Mouse (Mus musculus): ENCODE data around the gene Tbxas1.
A peak's percentile ranks its signal among the peaks of the same experiment; 100 is the strongest.

Tbxas1 gene

DNA sequence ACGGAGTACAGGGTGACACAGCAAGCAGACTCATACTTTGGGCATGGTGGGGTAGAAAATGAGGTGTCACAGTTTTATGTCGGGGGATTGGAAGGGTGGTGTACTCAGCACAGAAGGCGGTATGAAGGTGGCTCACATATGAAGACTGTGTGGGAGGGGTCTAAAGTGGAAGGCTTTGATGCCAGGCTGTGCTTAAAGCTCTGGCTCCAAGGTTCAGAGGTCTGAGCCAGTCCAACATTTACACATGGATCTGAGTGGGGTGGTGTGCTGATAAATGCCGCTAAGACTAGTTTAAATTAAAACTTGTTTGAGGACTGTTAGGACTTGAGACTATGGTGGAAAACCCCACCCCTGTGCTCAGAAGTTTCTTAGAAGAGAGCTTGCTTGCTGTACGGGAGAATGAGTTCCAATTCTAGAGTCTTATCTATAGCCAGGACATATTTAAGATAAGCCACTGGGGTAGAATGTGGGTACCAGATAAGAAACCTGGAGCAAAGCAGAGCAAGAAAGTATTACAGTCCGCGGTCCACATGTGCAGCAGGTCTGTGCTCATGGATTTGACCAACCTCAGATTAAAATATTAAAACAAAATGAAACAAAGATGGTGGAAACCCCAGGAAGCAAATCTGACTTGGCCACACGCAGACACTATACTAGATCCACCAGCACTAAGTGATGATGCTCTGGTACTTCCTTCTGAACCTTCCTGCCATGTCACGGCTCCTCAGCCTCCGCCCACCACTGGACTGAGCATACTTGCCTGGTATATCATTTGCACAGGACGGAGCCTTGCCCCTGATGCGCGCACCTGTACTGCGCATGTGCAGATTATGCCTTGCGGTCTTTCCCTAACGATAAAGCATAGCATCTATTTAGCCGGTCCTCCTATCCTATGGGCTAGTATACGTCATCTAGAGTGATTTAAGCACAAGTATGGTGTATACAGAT is 48.9 kb downstream of the Tbxas1 start:
- no peak for DNase-seq

DNA sequence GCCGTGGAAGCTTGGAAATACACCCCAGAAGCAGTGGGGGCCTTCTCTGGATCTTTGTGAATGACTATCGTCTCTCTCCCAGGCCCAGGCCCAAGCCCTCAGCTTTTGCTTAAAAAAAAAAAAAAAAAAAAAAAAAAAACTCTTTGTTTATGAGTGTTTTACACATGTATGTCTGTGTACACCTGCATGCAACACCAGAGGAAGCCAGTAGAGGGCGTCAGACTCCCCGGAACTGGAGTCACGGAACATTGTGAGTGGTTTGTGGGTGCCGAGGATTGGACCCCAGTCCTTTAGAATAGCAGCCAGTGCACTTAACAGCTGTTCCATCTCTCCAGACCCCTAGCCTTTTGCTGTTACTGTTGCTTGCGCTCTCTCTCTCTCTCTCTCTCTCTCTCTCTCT is 50.5 kb downstream of the Tbxas1 start:
- DNase-seq, result peak in 1 of 2 experiments; percentile 40

GRCm38 (mm10) chr6:38926135-38926962 is 51.1 kb downstream of the Tbxas1 start:
- DNase-seq, result peak in 1 of 2 experiments; percentile 47

- DNase-seq, result no peak
Observed at GRCm38 (mm10) chr6:38926963-38927361, 51.8 kb downstream of the Tbxas1 start.

- DNase-seq, result no peak
Observed at GRCm38 (mm10) chr6:38928489-38928888, 53.3 kb downstream of the Tbxas1 start.

- no peak for DNase-seq
Observed at GRCm38 (mm10) chr6:38936009-38936408, 60.8 kb downstream of the Tbxas1 start.

- no peak for DNase-seq
Observed at GRCm38 (mm10) chr6:38938421-38938820, 63.2 kb downstream of the Tbxas1 start.

GRCm38 (mm10) chr6:38939096-38939495 is 63.9 kb downstream of the Tbxas1 start:
- no peak for DNase-seq

DNA sequence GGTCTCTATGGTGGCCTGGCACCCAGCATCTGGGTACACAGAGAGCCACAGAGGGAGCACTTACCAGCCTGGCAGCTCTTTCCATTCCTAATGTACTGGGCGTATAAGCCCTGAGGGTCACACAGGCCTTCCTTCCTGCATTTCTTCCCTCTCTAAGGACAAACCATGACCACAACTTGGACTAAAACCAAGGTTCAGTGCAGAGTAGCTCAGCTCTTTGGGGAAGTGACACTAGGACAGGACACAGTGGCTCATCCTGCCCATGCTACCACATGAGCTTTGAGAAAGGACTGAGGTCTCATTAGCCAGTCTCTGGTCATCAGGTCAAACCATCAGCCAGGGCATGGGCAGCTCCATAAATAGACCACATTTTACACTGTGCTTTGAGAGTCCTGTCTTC is 65.8 kb downstream of the Tbxas1 start:
- DNase-seq, result no peak

DNA sequence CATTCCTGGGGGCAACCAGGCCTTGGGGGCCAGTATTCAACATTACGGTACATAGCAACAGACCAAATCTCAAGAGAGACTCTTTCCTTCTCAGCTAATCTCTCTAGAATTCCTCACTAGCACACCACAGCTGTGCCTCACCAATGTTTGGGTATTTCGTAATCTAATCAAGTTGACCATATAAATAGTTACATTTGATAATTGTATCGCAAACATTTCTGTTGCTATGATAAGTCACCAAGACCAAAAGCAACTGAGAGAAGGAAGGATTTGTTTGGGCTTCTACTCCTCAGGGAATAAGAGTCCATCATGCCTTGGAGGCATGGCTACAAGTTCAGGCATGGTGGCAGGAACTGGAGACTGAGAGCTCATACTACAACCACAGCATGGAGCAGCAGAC is 67.6 kb downstream of the Tbxas1 start:
- no peak for DNase-seq

DNA sequence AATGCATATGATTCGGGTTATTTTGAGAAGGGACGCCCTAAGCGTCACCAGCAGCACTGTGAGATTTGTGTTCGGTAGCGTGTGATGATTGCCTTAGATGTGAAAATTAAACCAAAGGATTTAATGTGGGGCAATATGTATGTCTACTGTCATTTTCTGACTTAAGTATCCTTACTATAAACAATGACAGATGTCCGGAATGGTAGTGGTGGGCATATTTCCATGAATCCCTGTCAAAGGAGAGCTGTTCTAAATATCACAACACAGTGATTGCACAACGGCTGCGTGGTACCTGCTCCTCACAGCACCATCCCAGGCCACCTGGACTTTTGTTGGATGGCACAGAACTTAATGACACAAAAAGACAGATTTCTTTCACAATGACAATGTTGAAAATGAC is 69.2 kb downstream of the Tbxas1 start:
- DNase-seq, result no peak

DNA sequence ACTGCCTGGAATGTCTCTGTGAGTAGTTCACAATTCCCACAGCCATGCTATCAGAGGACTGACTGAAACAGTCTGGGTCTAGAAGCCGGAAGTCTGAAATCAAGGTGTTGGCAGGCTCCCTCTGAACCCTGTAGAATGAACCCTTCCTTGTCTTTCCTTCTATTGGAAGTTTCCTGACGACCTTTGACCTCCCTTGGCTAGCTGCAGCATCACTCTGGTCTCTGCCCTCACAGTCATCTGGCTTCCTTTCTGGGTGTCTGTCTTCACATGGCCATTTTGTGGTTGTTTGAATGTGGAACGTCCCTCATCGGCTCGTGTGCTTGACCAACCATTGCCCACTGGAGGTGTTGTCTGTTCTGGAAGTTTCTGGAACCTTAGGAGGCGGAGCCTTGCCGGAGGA is 69.6 kb downstream of the Tbxas1 start:
- DNase-seq, result no peak

DNA sequence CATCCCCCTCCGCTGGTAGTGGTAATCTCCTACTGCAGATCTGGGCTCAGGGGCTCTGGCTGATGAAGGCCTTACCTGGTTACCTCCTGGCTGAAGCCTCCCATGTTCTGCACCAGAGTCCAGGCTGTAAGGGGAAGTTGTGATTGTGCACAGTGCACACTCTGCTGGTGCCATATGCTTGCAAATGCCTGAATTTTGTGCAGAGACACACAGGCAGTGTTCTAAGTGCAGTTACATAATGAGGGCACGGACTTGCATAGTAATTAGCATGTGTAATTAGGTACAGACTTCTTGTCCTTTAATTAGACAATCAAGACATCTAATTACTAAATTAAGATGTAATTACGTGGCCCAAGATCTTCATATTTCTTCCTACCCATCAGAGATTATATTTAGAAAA is 70.5 kb downstream of the Tbxas1 start:
- no peak for DNase-seq

DNA sequence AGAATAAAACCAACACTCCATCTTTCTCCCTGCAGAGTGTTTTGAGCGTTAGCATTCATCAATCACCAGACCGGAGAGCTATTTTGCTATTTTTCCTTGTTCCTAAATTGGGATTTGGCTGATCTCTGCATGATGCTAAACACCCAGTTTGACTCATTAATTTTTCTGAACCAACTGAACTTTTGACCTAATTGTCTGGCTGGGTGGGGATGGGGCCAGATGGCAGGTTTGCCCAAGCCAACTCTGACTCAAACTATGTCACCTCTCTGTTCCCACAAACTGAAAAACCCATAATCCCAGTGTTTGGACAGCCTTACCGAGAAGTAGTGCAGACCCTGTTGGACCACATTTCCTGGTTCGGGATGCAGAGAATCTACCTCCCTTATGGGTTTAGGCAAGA is 72.1 kb downstream of the Tbxas1 start:
- DNase-seq, result peak; percentile 39 to 52

DNA sequence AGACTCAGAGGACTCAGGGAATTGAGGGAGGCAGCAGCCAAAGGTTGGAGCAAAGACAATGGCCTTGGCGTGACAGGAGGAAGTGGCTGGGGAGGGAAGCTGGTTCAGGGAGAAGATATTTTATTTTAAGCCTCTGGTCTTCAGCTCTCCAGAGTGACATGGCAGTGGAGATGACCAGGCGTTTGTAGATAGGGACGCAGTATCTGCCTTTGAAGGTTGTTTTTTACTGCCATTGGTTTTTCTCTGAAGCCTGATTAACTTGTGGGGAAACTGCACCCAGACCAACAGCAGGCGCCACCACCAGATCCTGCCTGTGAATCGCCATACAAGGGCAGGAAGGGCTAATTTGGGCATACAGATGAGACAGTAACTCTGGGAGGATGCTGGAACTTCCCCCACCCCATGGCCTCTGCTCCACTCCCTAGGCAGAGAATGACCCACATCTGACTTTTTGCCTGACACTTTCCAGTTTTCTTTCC is 74.5 kb downstream of the Tbxas1 start:
- no peak for DNase-seq

DNA sequence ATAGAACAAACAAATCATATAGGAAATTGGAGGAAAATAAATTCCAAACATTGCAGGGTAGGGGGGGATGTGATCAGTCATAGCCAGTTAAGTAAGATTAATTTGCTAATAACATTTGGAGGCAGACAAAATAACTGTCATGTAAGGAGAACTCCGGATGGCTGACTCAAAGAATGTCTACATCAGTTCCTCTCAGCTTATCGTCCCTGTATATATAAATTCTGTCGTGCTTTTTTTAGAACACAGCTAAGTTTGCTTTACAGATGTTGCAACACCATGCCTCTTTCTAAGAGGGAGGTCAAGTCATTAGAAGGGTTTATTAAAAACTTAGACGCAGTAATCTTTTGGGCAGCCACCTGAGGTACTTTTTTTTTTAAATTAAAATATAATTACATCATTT is 75.1 kb downstream of the Tbxas1 start:
- no peak for DNase-seq

GRCm38 (mm10) chr6:38950838-38951237 is 75.6 kb downstream of the Tbxas1 start:
- no peak for DNase-seq

GRCm38 (mm10) chr6:38956641-38957040 is 81.4 kb downstream of the Tbxas1 start:
- no peak for DNase-seq

DNA sequence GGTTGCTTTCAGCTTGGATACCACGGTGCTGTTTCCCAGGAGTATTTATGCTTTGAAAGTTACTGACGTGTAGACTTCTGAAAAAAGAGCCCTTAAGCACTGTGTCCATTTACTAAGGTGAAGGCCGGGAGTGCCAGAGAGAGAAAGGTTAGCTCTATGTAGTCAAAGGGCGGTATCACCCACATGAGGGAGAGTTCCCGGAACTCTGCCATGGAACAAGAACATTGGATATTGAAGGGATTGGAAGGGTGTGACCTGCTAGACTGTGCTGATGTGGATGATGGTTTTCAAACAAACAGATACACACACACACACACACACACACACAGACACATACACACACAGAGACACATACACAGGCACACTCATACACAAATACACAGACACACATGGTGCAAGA is 82.0 kb downstream of the Tbxas1 start:
- no peak for DNase-seq

DNA sequence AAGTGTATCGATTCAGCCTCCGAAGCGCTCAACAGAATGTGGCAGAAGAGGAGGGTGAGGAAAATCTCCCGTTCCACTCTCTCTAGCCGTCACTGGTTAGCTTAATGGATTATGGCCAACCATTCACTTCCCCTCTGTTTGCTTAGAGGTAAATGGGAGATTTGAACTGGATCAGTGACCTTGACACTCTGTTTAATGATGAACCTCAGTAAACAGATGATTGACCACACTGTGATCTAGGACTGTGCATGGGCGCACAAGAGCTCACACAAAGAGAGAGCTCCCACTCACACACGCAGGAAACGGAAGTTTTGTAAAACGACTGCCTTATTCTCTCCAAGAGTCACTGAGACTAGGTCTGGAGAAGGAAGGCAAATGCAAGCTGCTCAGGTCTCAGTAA is 84.3 kb downstream of the Tbxas1 start:
- DNase-seq, result no peak

GRCm38 (mm10) chr6:38960367-38960766 is 85.2 kb downstream of the Tbxas1 start:
- DNase-seq, result peak; percentile 41 to 68

DNA sequence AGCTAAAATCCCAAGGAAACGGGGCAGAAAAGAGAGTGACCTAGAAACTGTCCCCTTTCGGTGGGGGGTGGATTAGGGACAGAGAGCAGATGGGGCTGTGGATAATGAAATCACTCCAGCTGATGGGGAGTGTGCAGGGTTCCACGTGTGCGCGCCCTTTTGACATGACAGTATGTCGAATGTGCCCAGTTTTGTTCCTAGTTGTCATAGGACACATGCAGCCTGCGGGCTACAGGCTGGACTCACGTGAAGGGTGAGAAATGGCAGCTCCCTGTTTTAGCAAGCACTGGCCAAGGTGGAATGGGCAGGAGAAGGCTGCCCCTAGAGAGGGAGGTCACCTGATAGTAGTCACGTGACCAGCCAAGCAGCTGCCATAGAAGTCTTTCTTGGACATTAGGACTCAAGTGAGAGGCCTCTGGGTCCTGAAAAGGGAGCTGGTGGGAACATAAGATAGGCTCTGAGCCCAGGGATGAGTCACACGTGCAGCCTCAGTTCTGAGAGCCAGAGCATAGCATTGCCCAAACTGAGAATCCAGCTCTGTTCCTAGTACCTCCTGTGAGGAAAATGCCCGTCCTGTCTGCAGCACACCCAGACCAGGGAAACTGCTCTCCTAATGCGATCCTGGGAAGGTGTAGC is 85.7 kb downstream of the Tbxas1 start:
- peak; percentile 62 to 69 for DNase-seq

DNA sequence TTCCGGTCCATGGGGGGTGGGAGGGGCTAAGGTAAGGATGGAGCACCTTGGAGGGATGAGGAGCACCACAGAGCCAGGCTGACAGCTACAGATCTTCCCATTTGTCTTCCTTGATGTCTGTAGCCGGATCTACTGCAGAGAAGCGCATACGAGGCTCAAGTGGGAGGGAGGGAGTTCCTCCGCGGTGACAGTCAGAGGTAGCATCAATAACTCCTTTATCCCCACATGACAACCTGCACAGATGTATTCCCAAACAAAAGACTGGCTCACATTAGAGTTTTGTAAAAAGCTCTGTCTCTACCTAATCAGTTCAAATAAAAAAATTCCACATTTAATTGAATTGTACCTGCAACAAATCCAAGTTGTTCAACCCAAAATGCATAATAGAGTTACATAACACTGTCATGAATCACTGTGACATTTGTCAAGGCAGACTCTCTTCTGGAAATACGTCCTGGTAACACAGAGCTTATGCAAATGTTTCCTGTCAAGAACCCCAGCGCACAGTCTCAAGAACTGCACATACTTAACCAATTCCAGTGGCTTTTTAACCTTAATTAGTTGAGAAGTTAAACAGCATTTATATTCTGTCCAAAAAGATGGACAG is 86.3 kb downstream of the Tbxas1 start:
- DNase-seq, result no peak

Data from cerebellum, postnatal 25 days (tissue).